Mouse (Mus musculus) neutrophil, adult 65 days (primary cell): ENCODE data around the gene A930004D18Rik. TPM values are rescaled to one million over a fixed set of nuclear protein-coding genes. Genes with fewer than 3 reads are reported as not detected.

Source experiments
- total RNA-seq: library from RNA; stranded (reverse); gene quantifications from 2 replicates; pipeline ENCODE4 v1.2.4, GENCODE M21; 2023

A930004D18Rik gene
- not detected in 2 replicates for total RNA-seq

GRCm38 (mm10) chr2:18037491-18037890 lies at the start of gene A930004D18Rik:
A930004D18Rik (minus strand) TSS chr2:18037737.

GRCm38 (mm10) chr2:18055016-18055928 lies 17.7 kb upstream of the A930004D18Rik start, which contains the start of gene Mllt10:
Mllt10 (plus strand) TSS chr2:18055237.

GRCm38 (mm10) chr2:18048453-18049075 lies 11.0 kb upstream of the A930004D18Rik start, which contains the start of gene Skida1:
Skida1 (minus strand) TSS chr2:18049051.

GRCm38 (mm10) chr2:17996858-17997257 lies 40.7 kb downstream of the A930004D18Rik start, which contains the start of gene H2al2a:
H2al2a (minus strand) TSS chr2:17996958.

Other genes with a start within 250 kb of the A930004D18Rik start
- gene H2al2a, start 40.8 kb downstream of the A930004D18Rik start, total RNA-seq: not detected in 2 replicates
- not detected in 2 replicates for gene Skida1, start 11.3 kb upstream of the A930004D18Rik start, total RNA-seq
- 68.4 and 112 TPM in 2 replicates for gene Mllt10, start 17.5 kb upstream of the A930004D18Rik start, total RNA-seq